Mouse (Mus musculus): Measurements from ENCODE around the gene D430019H16Rik.

The D430019H16Rik gene

DNA sequence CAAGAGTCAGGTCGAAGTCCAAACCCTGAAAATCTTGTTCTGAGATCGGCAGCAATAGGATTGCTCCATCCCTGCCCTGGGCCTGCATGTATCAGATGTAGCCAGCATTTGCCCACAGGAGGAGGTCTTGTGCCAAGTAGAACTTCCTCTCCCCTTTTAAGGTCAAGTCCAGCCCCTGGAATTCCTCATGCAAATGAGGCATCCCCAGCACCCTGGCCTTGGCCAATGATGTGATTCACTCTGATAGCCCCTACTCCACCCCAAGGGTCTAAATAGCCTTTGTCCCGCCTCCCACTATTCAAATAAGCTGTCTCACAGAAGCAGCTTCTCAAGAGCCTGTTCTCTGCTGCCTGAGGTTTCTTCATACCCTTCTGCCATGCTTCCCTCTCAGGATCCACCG lies 81.2 kb downstream of the D430019H16Rik start:
- in situ Hi-C loops (cut with MboI, MseI), result no loop called here

DNA sequence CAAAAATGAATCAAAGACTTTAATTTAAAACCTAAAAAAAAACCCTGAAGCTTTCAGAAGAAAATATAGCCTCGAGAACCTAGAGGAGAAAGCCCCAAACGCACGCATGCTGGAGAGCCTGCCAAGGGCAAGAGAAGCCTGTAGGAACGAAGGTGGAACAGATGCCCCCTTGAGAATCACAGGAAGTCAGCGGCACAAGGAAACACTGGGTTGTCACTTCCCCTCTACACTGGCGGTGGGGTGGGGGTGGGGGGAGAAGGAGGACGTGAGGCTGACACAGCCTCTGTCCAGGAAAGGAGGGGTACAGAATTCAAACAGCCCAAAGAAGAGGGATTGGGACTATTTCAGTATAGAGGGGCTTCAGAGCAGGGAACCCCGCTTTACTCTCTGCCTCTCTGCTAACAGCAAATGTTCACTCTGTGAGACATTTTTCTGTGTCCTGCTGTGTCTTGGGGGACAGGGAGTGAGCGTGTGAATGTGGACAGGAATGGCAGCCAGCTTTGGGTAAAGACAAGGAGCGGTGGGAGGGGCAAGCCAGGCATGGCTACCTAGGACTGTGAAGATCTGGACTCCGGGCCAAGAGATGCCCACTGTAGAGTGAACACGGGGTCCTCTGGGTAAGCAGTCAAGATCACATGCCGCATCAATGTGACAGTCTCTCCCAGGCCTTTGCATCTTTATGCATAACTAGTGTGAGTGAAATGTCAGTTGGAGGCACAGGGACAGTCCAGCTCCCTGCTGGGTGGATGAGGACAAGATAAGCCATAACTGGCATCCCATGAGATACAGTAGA lies 82.5 kb downstream of the D430019H16Rik start:
- in situ Hi-C loops (cut with MboI, MseI), result no loop called here

- in situ Hi-C loops (cut with MboI, MseI), result no loop called here
These were observed 83.5 kb downstream of the D430019H16Rik start for GRCm38 (mm10) chr12:105537162-105537561.

DNA sequence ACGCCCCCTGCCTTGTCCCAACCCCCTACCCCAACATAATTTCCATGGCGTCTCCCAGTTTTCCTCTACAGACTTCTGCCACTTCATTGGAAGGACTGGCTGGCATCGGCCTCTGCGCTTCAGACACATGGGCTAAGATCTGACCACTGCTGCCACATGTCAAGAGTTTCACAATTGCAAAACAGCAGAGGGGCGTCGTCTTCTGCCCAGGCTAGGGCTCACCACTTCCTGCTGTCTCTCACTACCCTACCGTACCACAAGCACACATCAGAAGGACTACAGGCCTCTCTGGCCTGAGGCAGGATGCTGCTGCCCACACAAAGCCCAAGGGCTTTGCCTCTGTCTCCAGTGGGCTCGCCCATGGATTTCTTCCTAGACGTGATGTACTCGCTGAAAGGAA lies 86.0 kb downstream of the D430019H16Rik start:
- in situ Hi-C loops (cut with MboI, MseI), result no loop called here

DNA sequence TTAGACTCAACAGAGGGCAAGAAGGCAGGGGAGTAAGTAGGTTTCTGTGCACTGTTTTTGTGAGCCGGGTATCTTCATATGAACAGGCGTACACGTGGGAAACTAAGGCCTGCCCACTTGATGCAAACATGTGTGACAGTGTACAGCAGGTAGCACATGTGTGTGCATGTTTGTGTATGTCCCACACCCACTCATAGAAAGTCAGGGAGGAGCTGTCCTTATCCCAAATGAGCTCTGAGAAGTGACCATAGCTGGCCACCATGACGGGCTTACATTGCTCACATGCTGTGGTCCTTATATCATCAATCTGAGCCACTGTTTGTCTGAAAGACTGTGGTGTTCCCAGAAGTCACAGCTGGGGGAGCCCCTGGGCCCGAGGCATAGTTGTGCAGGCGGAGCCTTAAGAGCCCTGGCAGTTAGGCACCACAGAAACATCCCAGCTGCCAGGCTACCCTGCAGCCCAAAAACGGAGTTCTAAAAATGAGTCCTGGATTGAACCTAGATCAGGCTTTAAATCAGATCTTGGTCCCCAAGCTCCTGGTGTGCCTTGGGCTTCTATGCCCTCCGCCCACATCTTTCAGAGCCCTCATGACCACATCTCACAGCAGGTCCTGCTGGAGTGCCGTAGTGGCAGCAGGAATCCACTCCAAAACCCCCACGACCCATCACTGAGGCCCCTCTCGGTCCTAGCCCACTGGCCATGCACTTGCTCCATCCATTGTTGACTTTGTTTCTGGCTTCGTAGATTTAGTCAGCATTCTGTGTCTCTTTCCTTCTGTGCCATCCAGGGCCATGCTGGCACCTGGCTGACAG lies 88.1 kb downstream of the D430019H16Rik start:
- in situ Hi-C loops (cut with MboI, MseI), result no loop called here

- in situ Hi-C loops (cut with MboI, MseI), result no loop called here
These were observed 88.9 kb downstream of the D430019H16Rik start for GRCm38 (mm10) chr12:105542513-105542912.
